Mouse (Mus musculus) brain, embryonic 14.5 days (tissue): ENCODE data around the gene Celf2. TPM values are rescaled to one million over a fixed set of nuclear protein-coding genes. Genes with fewer than 3 reads are reported as not detected.

ENCODE experiments used
- DNase-seq: peaks from one replicate; pipeline ENCODE4 v3.0.0-alpha.2; 2011; ENCODE audit warnings: low read depth
- CTCF ChIP-seq: fragments of 200-500 bp; IDR thresholded peaks from 2 replicates; pipeline ENCODE4 v1.5.1; 2012; ENCODE audit warnings: inconsistent platforms, mild to moderate bottlenecking, moderate library complexity, borderline replicate concordance; ENCODE audit not compliant: insufficient read depth, insufficient read length; ENCODE audit errors: extremely low read depth
- POLR2A ChIP-seq: fragments of 200-500 bp; IDR thresholded peaks from 2 replicates; pipeline ENCODE4 v1.6.1; 2012; ENCODE audit warnings: mild to moderate bottlenecking, inconsistent platforms, borderline replicate concordance; ENCODE audit not compliant: poor library complexity, insufficient read depth, insufficient read length, severe bottlenecking; ENCODE audit errors: extremely low read depth
- polyA plus RNA-seq: library from polyadenylated mRNA; depleted of rRNA; stranded (reverse); fragments of >200 nt; gene quantifications from 2 replicates; pipeline ENCODE4 v1.2.3, GENCODE M21; 2012

The Celf2 gene
- polyA plus RNA-seq, 1 experiment: 161 TPM

DNA sequence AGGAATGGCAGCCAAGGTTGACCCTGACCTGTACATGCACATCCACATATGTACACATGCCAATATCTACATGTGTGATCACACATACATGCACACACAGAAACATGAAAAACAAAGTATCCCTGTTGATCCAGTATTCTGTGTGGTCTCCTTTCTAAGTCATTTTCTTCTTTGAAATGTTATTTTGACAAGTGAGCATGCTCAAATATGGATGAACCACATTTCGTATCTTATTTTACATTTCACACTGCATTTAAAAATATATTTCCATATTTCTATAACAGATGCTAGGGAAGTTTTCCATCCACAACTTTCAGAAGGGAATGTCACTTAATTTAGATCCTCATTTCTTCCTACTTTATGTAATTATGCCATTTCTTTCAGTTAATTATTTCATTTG lies 364.5 kb downstream of the Celf2 start:
- TF ChIP-seq POLR2A: no peak
- TF ChIP-seq CTCF: no peak
- peak; percentile 57 for DNase-seq

DNA sequence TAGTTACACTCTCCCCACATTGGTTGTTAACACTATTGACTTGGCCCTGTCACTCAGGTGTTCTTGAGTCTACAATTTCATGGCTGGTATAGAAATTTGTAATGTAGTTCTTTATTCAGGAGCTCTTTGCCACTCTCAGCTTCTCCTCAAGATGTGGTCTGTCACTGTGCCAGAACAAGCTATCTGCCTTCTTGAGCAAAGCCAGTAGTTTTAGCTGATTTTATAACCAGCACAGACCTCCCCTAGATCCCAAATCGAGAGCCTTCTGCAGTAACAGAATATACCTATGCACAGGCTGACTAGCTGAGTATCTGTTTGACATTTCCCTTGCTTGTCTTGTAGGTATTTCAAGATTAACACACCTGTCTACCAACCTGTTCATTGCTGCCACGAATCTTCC lies 386.0 kb downstream of the Celf2 start:
- DNase-seq: no peak

DNA sequence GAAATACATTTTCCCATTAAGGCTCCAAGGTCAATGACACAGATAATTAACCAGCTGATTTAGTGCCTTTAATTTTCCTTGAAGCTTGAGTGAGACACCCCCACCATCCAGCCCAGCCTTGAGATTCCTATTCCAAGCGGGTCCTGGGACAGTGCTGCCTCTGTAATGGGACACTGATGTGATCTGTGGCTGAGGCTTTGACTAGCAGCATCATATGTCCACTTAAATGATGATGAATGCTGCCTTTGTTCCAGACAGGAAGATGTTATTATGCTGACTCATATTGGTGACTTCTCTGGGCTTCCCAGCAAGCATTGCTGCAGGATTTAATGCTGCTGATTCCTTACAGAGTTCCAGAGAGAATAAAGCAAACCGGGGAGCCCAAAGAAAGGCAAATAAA lies 393.6 kb downstream of the Celf2 start:
- DNase-seq: no peak

More for the DNA sequence above, 386.0 kb downstream of the Celf2 start:
- no peak for TF ChIP-seq POLR2A
- no peak for TF ChIP-seq CTCF

DNA sequence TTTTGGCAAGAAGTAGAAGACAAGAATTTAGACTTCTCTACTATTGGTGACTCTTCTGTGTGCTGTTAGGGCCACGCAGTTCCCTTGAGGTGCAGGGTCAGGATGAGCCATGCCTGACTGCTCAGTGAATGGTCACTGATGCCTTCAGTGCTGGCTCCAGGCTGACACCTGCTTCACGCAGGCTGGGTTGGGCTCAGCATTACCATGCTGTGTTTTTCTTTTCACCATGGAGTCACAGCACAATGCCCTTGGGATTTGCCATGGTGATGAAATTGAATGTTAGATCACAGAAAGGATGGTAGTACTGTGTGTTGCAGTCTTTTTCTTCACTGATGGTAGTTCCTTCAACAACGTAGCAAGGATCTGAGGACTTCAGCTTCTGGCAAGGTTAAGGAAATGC lies 394.2 kb downstream of the Celf2 start:
- TF ChIP-seq POLR2A: no peak
- TF ChIP-seq CTCF: no peak
- no peak for DNase-seq

More for the DNA sequence above, 393.6 kb downstream of the Celf2 start:
- TF ChIP-seq POLR2A: no peak
- TF ChIP-seq CTCF: no peak

DNA sequence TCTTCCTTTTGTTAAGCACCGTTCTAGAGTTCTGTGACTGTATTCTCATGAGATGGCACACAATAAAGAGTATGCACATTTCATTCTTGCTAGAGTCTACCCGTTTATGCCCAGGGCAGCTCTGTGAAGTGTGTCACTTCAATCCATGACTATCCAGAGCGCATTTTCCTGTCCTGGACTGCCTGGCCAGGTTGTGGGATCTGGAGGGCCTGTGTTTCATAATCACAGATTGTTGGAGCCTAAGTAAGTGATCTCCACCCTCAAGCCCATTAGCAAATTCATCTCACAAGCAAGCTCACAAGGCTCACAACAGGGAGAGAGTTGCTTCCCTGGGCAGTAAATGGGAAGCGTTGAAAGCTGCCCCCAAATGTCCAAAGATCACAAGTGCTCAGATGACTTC lies 395.6 kb downstream of the Celf2 start:
- DNase-seq: no peak
- TF ChIP-seq POLR2A (no peak), CTCF (no peak)

DNA sequence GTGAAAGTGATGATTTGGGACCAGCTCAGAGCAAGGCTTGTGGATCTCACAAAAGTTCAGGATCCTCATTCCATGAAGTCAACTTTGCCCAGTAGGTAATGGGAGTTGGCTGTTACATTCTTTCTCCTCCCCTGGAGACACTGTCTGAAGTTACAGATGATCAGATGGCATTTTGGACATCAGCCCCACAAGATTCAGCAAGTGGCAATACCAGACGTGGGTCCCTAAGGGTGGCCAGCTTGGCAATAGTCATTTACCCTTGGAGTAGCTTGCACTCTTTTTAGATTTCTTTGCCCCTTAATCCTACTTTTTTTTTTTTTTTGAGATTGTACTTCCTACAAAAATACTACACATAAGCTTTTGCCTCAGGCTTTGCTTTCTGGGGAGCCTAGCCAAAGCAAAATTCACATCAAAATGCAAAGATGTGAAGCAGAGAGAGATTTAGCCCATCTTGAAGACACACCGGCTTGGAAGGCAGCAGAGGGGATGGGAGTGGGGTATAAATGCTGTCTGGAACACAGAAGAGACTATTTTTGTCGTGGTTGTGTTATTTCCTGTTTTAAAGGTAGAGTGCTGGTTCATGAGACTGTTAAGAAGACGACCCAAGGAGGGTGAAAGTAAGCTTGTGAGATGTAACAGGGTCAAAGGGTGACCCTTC lies 397.1 kb downstream of the Celf2 start:
- TF ChIP-seq CTCF (no peak), POLR2A (no peak)
- no peak for DNase-seq

DNA sequence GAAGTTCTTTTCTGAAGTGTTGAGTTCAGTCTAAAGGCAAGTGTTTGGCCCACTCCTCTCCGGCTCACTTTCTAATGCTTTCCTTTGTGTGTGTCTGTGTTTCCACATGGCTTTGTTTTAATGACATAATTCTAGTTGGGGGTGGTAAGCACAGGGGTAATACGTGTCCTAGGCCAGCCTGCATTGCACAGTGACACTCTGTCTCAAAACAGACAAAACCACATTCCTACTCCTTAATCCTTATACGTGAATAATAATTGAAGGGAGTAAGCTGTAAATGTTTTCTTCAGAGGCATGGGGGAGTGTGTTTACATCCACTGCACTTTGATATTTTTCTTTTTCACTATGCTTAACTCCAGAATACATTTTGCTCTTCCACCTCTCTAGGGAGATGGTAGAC lies 415.9 kb downstream of the Celf2 start:
- no peak for DNase-seq
- TF ChIP-seq POLR2A: no peak
- no peak for TF ChIP-seq CTCF

DNA sequence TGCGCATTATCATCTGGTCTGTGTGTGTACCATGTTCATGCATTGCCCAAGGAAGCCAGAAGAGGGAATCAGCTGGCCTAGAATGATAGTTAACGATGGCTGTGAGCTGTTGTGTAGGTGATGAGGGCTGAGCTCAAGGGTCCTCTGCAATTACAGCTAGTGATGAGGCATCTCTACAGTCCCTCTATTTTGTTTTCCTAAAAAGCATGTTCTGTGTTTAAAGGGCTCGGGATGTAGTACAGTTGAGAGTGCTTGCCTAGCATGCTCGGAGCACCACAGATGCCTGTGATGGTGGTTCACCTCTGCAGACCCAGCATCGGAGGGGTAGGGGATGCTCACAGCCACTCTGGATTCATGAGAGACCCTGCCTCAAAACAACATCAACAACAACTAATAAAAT lies 416.7 kb downstream of the Celf2 start:
- DNase-seq: no peak
- no peak for TF ChIP-seq POLR2A
- no peak for TF ChIP-seq CTCF

DNA sequence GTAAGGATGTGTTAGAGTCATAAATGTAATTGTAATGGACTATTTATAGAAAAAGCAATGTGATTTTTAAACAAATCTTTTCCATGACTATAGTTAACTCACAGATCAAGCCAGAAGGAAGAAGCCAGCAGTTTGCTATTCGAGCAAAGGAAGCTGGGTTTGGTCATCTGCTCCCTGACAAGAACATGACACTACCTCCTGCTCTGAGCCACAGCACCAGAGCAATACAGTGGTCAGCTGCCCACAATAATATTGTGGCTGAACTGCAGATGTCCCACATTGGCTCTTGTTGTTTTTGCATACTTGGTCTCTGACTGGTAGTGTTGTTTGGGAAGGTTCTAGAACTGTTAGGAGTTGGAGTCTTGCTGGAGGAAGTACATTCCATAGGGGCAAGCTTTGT lies 418.9 kb downstream of the Celf2 start:
- TF ChIP-seq POLR2A: no peak
- TF ChIP-seq CTCF: no peak
- no peak for DNase-seq

DNA sequence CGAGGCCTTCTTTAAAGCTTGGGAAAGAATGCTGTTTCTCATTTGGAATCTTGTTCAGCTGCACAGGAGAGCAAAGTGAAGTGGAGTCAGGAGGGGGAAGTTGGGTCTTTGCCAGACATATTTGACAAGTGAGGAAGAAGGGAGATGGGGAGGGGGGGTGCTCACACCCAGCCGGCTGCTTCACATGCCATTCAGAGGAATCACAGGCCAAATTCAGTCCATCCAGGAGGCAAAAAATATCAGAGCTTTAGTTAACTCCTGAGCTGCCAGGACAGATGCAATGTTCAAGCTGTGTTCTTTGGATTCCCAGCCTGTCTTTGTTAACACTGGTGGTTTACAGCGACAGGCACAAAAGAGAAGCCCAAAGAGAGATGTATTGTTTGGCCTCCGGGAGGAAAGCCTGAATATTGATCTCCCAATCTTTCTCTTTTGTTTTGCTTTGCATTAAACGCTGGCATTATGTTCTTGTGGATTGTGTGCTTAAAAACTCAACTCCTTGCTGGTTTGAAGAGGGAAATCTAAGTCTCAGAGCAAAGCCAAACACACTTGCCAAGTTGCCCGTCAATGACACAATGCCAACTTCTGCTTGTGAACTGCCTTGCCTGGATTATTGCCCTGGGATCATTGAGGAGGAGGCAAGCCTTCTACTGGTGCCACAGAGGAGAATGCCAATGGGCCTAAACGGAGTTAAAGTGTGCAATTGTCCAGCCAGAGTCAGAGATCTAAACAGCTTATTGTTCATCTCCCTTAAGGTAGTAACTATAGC lies 420.1 kb downstream of the Celf2 start:
- no peak for TF ChIP-seq CTCF
- no peak for TF ChIP-seq POLR2A
- peak; percentile 99 for DNase-seq

DNA sequence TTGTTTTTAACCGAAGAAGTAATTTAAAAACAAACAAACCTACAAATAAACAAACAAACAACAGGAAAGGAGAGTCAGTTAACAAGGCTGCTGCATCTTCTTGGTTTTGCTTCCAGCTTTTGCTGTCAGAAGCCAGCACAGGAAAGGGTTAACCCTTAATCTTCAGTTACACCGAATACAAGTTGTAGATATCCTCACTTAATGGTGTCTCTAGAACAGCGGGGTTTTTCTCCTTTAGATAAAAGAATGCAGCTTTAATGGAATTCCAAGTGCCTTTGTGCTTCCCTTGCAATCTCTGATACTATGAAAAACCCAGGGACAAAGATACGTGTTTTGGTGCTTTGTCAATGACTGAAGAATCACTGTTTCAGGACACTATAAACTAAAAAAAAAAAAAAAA lies 420.8 kb downstream of the Celf2 start:
- no peak for TF ChIP-seq POLR2A
- no peak for TF ChIP-seq CTCF
- peak; percentile 85 for DNase-seq

DNA sequence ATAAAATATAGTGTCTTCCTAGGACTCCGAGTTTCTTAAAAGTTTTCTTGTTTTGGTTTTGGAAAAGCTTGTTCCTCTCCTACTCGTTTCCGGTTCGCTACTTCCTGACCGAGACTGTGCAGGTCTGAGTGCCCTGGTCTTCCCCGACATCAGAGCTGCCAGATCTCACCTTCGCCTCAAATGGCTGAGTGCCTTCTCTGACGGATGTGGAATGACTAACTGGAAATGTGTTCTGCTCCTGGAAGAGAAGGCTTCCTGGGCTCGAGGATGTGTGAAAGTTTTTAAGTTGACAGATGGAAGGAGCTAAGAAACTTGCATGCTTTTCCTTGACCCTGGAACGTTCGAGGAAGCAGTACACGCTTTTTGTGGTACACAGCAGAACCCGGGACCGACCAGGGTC lies 421.9 kb downstream of the Celf2 start:
- DNase-seq: peak; percentile 58

More for the DNA sequence above, 421.9 kb downstream of the Celf2 start:
- TF ChIP-seq CTCF: no peak
- TF ChIP-seq POLR2A: no peak
